Mouse (Mus musculus): ENCODE measurements around the gene 4930402F06Rik. TPM values are rescaled to one million over a fixed set of nuclear protein-coding genes. Genes with fewer than 3 reads are reported as not detected.

Gene 4930402F06Rik
- polyA plus RNA-seq (2017; shearing (Covaris generic)), result not detected

GRCm38 (mm10) chr2:35397096-35397495 is at the start of gene 4930402F06Rik:
Gene 4930402F06Rik (minus strand): TSS chr2:35397175.

GRCm38 (mm10) chr2:35367629-35368028 is 29.3 kb downstream of the 4930402F06Rik start, which contains the start of gene 4930568D16Rik:
Gene 4930568D16Rik (minus strand): TSS chr2:35367729.

GRCm38 (mm10) chr2:35336388-35337280 is 60.3 kb downstream of the 4930402F06Rik start, which contains the start of gene Stom:
Gene Stom (minus strand): TSS chr2:35336976.

Other genes starting within 250 kb of the 4930402F06Rik start
- gene Rab14, start 196.1 kb downstream of the 4930402F06Rik start, polyA plus RNA-seq (2017; shearing (Covaris generic)), result 167 TPM
- 33.6 TPM for gene Gsn, start 140.8 kb downstream of the 4930402F06Rik start, polyA plus RNA-seq (2017; shearing (Covaris generic))
- 6.8 TPM for gene Stom, start 60.2 kb downstream of the 4930402F06Rik start, polyA plus RNA-seq (2017; shearing (Covaris generic))
- gene 4930568D16Rik, start 29.4 kb downstream of the 4930402F06Rik start, polyA plus RNA-seq (2017; shearing (Covaris generic)), result not detected
- gene Ggta1, start 66.1 kb upstream of the 4930402F06Rik start, polyA plus RNA-seq (2017; shearing (Covaris generic)), result 26.2 TPM
- 0.50 TPM for gene Dab2ip, start 161.1 kb upstream of the 4930402F06Rik start, polyA plus RNA-seq (2017; shearing (Covaris generic))

Data from activated CD4-positive, CD25-positive, alpha-beta regulatory T cell, adult 9 weeks (primary cell).